Mouse (Mus musculus): ENCODE measurements around the gene Vmn1r123. TPM values are rescaled to one million over a fixed set of nuclear protein-coding genes. Genes with fewer than 3 reads are reported as not detected.
"Not testable (repeated sequence)": the region's sequence is repeated elsewhere in the genome, so short reads cannot be mapped to it uniquely, and the experiment has no call there.

Gene Vmn1r123
- not detected in 2 replicates for polyA plus RNA-seq (2015; fragmentation: Nextera tagmentation; extraction: Ambion mirVana)

- not testable (repeated sequence) for H3K4me3 ChIP-seq (ENCODE audit: low read depth, low read length); H3K9ac ChIP-seq (ENCODE audit: low read depth, low read length)
- 14% methylated on average over 1 of the region's 3 CpGs for WGBS
Measured at GRCm38 (mm10) chr7:21161885-21162284, at the start of gene Vmn1r123. TSS of gene Vmn1r123 (plus strand) at chr7:21162185.

GRCm38 (mm10) chr7:21134028-21134427 is 28.0 kb upstream of the Vmn1r123 start, which contains the start of gene Vmn1r122:
TSS of gene Vmn1r122 (minus strand) at chr7:21134128.
- H3K4me3 ChIP-seq (ENCODE audit: low read depth, low read length); H3K4me2 ChIP-seq (replicated peaks; ENCODE audit: low read depth); ATAC-seq; H3K36me3 ChIP-seq (ENCODE audit: control insufficient read depth, insufficient read depth); H3K27me3 ChIP-seq (replicated peaks; ENCODE audit: control insufficient read depth, insufficient read depth, low read length); H3K4me1 ChIP-seq (replicated peaks; ENCODE audit: control insufficient read depth, insufficient read depth, low read length); H3K9me3 ChIP-seq (ENCODE audit: control insufficient read depth); H3K9ac ChIP-seq (ENCODE audit: low read depth, low read length); H3K27ac ChIP-seq (ENCODE audit: low read depth, low read length): not testable (repeated sequence)
- WGBS: 67% methylated on average over 2 of the region's 3 CpGs

More at GRCm38 (mm10) chr7:21161885-21162284, at the start of gene Vmn1r123:
- H3K9me3 ChIP-seq (ENCODE audit: control insufficient read depth); H3K27ac ChIP-seq (ENCODE audit: low read depth, low read length); H3K27me3 ChIP-seq (replicated peaks; ENCODE audit: control insufficient read depth, insufficient read depth, low read length); H3K4me2 ChIP-seq (replicated peaks; ENCODE audit: low read depth); ATAC-seq; H3K4me1 ChIP-seq (replicated peaks; ENCODE audit: control insufficient read depth, insufficient read depth, low read length); H3K36me3 ChIP-seq (ENCODE audit: control insufficient read depth, insufficient read depth): not testable (repeated sequence)

GRCm38 (mm10) chr7:21190323-21190722 is 28.3 kb downstream of the Vmn1r123 start, which contains the start of gene Gm5157:
TSS of gene Gm5157 (minus strand) at chr7:21190423.
- not testable (repeated sequence) for H3K4me2 ChIP-seq (replicated peaks; ENCODE audit: low read depth); H3K36me3 ChIP-seq (ENCODE audit: control insufficient read depth, insufficient read depth); H3K27ac ChIP-seq (ENCODE audit: low read depth, low read length); H3K9ac ChIP-seq (ENCODE audit: low read depth, low read length); H3K9me3 ChIP-seq (ENCODE audit: control insufficient read depth); H3K4me1 ChIP-seq (replicated peaks; ENCODE audit: control insufficient read depth, insufficient read depth, low read length); ATAC-seq; H3K27me3 ChIP-seq (replicated peaks; ENCODE audit: control insufficient read depth, insufficient read depth, low read length); H3K4me3 ChIP-seq (ENCODE audit: low read depth, low read length)
- 14% methylated on average over 1 of the region's 2 CpGs for WGBS

Other genes starting within 250 kb of the Vmn1r123 start
- gene Vmn1r118, start 249.8 kb upstream of the Vmn1r123 start, polyA plus RNA-seq (2015; fragmentation: Nextera tagmentation; extraction: Ambion mirVana): not detected in 2 replicates
- not detected in 2 replicates for gene Vmn1r119, start 149.7 kb upstream of the Vmn1r123 start, polyA plus RNA-seq (2015; fragmentation: Nextera tagmentation; extraction: Ambion mirVana)
- not detected in 2 replicates for gene Vmn1r120, start 108.4 kb upstream of the Vmn1r123 start, polyA plus RNA-seq (2015; fragmentation: Nextera tagmentation; extraction: Ambion mirVana)
- gene Vmn1r121, start 63.7 kb upstream of the Vmn1r123 start, polyA plus RNA-seq (2015; fragmentation: Nextera tagmentation; extraction: Ambion mirVana): not detected in 2 replicates
- not detected in 2 replicates for gene Vmn1r122, start 28.1 kb upstream of the Vmn1r123 start, polyA plus RNA-seq (2015; fragmentation: Nextera tagmentation; extraction: Ambion mirVana)
- not detected in 2 replicates for gene Gm5157, start 28.2 kb downstream of the Vmn1r123 start, polyA plus RNA-seq (2015; fragmentation: Nextera tagmentation; extraction: Ambion mirVana)
- gene Vmn1r124, start 98.4 kb downstream of the Vmn1r123 start, polyA plus RNA-seq (2015; fragmentation: Nextera tagmentation; extraction: Ambion mirVana): not detected in 2 replicates
- not detected in 2 replicates for gene Vmn1r125, start 110.0 kb downstream of the Vmn1r123 start, polyA plus RNA-seq (2015; fragmentation: Nextera tagmentation; extraction: Ambion mirVana)
- gene Vmn1r126, start 139.3 kb downstream of the Vmn1r123 start, polyA plus RNA-seq (2015; fragmentation: Nextera tagmentation; extraction: Ambion mirVana): not detected in 2 replicates
- not detected in 2 replicates for gene Vmn1r127, start 157.7 kb downstream of the Vmn1r123 start, polyA plus RNA-seq (2015; fragmentation: Nextera tagmentation; extraction: Ambion mirVana)
- not detected in 2 replicates for gene Vmn1r128, start 187.2 kb downstream of the Vmn1r123 start, polyA plus RNA-seq (2015; fragmentation: Nextera tagmentation; extraction: Ambion mirVana)
- gene Vmn1r129, start 199.1 kb downstream of the Vmn1r123 start, polyA plus RNA-seq (2015; fragmentation: Nextera tagmentation; extraction: Ambion mirVana): not detected in 2 replicates

Measured in intestine, postnatal 0 days (tissue).